Mouse (Mus musculus) bone marrow, adult 2 months (tissue): ENCODE measurements around the gene Plcb1. TPM values are rescaled to one million over a fixed set of nuclear protein-coding genes. Genes with fewer than 3 reads are reported as not detected.

ENCODE experiments used
- H3K27ac ChIP-seq: fragments of 200-500 bp; 2 replicates; pipeline ENCODE4 v1.5.1; 2012; ENCODE audit warnings: low read depth, mild to moderate bottlenecking, control low read depth, inconsistent platforms, low read length; ENCODE audit not compliant: control insufficient read depth, poor library complexity, insufficient read depth
- H3K4me1 ChIP-seq: fragments of 200-500 bp; 2 replicates; pipeline ENCODE4 v1.6.1; 2011; ENCODE audit warnings: low read length; ENCODE audit not compliant: control insufficient read depth, insufficient read depth
- H3K4me3 ChIP-seq: fragments of 200-500 bp; replicated peaks from 2 replicates; pipeline ENCODE3; 2011; ENCODE audit warnings: mild to moderate bottlenecking, low read depth, low read length, control low read depth; ENCODE audit not compliant: control insufficient read depth
- CTCF ChIP-seq: fragments of 200-500 bp; IDR thresholded peaks from 2 replicates; pipeline ENCODE4 v1.5.1; 2011; ENCODE audit warnings: low read length, control low read depth; ENCODE audit not compliant: control insufficient read depth, insufficient read depth
- POLR2A ChIP-seq: fragments of 200-500 bp; IDR thresholded peaks from 2 replicates; pipeline ENCODE4 v1.6.1; 2011; ENCODE audit warnings: low read depth, mild to moderate bottlenecking, control low read depth, low read length, borderline replicate concordance; ENCODE audit not compliant: control insufficient read depth
- WGBS: fragments of 180-500 bp; shearing (Covaris S2); methylation state at CpG from one replicate; pipeline ENCODE4 v1.1.7; 2018; 5-methylcytosine and 5-hydroxymethylcytosine counted together
- polyA plus RNA-seq: library from polyadenylated mRNA; stranded (reverse); fragments of >200 nt; gene quantifications from 2 replicates; pipeline ENCODE4 v1.2.4, GENCODE M21; 2011; ENCODE audit warnings: low replicate concordance; ENCODE audit not compliant: missing spikeins, insufficient read depth, insufficient read length

Plcb1 gene
- polyA plus RNA-seq, 1 experiment = 5.6 TPM

GRCm38 (mm10) chr2:135202390-135202789, 416.5 kb downstream of the Plcb1 start:
- no peak overlapping the region for H3K27ac ChIP-seq
- H3K4me3 ChIP-seq = no peak overlapping the region
- H3K4me1 ChIP-seq = no peaks in the 10 kb centered on the region
- TF ChIP-seq CTCF (no peak), POLR2A (no peak)
- 87% methylated on average over 4 of the region's 4 CpGs for WGBS

DNA sequence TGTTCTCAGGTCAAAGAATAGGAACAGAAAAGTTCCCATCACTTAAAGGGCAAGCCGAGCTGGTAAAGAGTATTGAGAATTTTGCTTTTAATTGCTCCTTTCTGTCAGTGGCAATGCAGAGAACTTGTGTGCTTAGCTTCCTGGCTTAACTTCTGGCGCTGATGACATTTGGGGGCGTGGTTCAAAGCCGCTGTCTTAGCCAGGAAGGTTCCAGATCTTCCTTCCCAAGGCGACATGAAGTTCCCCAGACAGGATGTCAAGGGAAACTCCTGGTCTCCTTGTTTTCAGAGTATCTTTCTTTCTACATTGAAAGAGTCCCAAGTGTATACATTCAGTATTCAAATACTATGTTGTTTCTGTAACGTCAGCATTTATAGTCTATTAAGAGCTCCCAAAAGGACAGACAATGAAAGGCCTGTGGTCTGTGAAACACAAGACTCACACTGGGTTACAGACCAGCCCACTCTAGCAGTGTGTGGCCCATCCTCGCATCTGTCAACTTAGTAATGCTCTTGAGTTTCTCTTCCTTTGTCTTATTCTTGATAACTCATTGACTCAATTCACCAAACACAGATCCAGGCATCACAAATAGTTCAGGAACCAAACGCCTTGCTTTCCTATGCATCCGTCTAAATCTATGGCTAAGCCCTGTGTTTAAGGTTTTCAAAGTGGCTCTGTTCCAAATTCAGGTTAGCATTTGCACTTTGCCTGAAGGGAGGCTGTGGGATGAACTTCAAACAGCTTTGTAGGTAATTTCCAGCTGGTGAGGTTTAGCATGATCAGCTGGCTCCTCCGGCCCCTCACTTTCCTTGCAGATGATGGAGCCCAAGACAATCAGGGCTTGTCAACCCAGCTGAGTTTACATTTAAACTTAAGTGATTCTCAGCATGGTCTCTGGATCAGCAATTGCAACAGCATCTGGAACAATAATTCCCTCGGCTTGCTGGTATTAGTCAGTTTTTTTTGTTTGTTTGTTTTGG, 418.6 kb downstream of the Plcb1 start:
- Histone ChIP-seq H3K4me3 (no peak overlapping the region), H3K4me1 (no peaks in the 10 kb centered on the region), H3K27ac (no peak overlapping the region)
- 82% methylated on average over 11 of the region's 11 CpGs for WGBS
- no peak for TF ChIP-seq POLR2A
- TF ChIP-seq CTCF = no peak

GRCm38 (mm10) chr2:135208890-135209289, 423.0 kb downstream of the Plcb1 start:
- Histone ChIP-seq H3K4me3 (no peak overlapping the region), H3K4me1 (no peaks in the 10 kb centered on the region), H3K27ac (no peak overlapping the region)
- WGBS = 80% methylated on average over 1 of the region's 1 CpGs
- TF ChIP-seq CTCF (no peak), POLR2A (no peak)

DNA sequence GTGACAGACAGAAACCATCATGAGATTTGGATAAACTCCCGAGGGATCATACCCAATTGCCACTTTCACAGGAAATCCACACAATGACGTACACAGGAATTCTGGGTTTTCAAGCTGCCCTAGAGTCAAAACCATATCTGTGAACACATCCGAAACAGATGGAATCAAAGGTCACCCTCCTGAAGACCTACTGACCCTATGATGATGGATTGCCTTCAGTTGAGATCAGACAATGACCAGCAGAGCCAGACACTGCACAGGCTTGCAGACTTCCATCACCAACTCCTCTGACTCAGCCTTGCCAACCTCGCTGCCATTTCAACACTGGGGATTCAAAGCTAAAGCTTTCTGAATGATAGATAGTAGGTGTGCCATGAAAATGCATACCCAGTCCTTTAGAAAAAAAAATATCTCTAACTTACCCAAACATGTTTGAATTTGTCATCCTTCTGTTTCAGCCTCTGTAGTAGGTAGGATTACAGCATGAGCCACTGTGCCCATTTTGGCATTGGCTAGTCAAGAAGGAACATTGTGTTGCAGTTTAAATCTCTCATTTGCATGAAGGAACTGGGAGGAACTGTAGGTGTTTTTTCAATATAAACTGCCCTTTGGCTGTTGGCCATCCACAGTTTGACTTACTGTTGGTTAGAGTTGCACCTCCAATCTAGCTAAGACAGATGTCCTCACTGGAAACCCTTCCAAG, 429.0 kb downstream of the Plcb1 start:
- no peak overlapping the region for H3K27ac ChIP-seq
- 69% methylated on average over 4 of the region's 4 CpGs for WGBS
- H3K4me1 ChIP-seq = no peaks in the 10 kb centered on the region
- TF ChIP-seq POLR2A = no peak
- no peak overlapping the region for H3K4me3 ChIP-seq

- Histone ChIP-seq H3K27ac (no peak overlapping the region), H3K4me1 (no peaks in the 10 kb centered on the region), H3K4me3 (no peak overlapping the region)
- WGBS = 79% methylated on average over 3 of the region's 3 CpGs
- TF ChIP-seq POLR2A = no peak
- no peak for TF ChIP-seq CTCF
Observed at GRCm38 (mm10) chr2:135219406-135219805, 433.5 kb downstream of the Plcb1 start.

GRCm38 (mm10) chr2:135225604-135226025, 439.7 kb downstream of the Plcb1 start:
- WGBS = 71% methylated on average over 3 of the region's 3 CpGs
- H3K4me3 ChIP-seq = no peak overlapping the region
- no peaks in the 10 kb centered on the region for H3K4me1 ChIP-seq
- H3K27ac ChIP-seq = no peak overlapping the region
- TF ChIP-seq CTCF (no peak), POLR2A (no peak)

GRCm38 (mm10) chr2:135230262-135230661, 444.4 kb downstream of the Plcb1 start:
- no peak for TF ChIP-seq CTCF
- TF ChIP-seq POLR2A = no peak
- Histone ChIP-seq H3K4me1 (no peaks in the 10 kb centered on the region), H3K4me3 (no peak overlapping the region), H3K27ac (no peak overlapping the region)
- 73% methylated on average over 3 of the region's 3 CpGs for WGBS

DNA sequence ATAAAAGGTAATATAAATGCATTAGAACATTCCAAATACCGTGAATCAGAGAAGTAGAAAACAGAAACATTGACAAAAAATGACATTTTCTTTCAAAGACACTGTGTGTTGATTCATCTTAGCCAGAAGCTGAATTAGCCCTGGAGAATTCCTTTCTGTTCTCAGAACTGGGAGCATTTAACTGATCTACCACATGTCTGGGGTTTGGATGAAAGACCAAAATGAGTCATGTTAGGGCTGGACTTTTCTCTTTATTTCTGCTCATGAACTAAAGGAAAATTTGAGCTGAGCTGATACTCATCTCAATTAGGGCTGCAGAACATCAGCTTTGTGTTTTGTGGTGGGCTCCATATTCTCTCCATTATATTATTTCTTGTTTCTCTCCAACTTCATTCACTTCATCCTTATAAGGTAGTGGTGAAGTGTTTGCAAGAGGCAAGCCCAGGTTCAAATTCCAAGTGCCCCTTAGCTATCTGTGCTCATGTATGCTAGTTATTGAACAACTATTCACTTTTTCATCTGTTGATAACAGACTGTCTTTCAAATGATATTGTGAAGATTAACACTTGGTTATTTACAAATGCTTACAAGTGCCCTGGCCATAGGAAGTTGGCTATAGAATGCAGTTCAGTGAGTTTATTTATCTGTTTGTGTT, 456.9 kb downstream of the Plcb1 start:
- no peak overlapping the region for H3K4me3 ChIP-seq
- H3K27ac ChIP-seq = no peak overlapping the region
- 88% methylated on average over 1 of the region's 1 CpGs for WGBS
- no peaks in the 10 kb centered on the region for H3K4me1 ChIP-seq
- TF ChIP-seq CTCF = no peak
- no peak for TF ChIP-seq POLR2A
